Mouse (Mus musculus) MN1 (cell line): ENCODE measurements around the gene Zcchc10.
A peak's percentile ranks its signal among the peaks of the same experiment; 100 is the strongest.
"Not testable (repeated sequence)": the region's sequence is repeated elsewhere in the genome, so short reads cannot be mapped to it uniquely, and the experiment has no call there.

Experiments
- DNase-seq: peaks from one replicate; pipeline ENCODE4 v3.0.0-alpha.2; 2016; ENCODE audit warnings: low spot score

Zcchc10 gene

GRCm38 (mm10) chr11:53316996-53317395 is 7.5 kb upstream of the Zcchc10 start:
- no peak for DNase-seq

DNA sequence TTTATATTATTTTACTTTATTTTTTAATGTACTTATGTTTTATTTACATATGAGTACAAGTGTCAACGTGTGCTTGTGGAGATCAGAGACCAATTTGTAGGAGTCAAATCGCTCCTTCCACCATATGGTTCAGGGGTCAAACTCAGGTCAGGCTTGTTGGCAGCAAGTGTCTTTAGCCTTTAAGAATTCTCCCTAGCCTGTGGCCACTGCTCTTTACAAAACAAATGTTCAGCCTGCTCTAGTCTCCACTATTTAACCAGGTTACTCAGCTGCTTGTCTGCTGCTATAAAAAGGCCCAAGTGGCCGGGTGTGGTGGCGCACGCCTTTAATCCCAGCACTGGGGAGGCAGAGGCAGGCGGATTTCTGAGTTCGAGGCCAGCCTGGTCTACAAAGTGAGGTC is 6.4 kb upstream of the Zcchc10 start:
- no peak for DNase-seq

DNA sequence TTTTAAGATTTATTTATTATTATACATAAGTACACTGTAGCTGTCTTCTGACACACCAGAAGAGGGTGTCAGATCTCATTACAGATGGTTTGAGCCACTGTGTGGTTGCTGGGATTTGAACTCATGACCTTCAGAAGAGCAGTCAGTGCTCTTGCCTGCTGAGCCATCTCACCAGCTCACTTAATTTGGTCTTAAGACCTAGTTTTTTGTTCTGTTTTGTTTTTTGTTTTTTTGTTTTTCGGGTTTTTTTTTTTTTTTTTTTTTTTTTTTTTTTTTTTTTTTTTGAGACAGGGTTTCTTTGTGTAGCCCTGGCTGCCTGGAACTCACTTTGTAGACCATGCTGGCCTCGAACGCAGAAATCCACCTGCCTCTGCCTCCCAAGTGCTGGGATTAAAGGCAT is 5.9 kb upstream of the Zcchc10 start:
- DNase-seq, result not testable (repeated sequence)

- DNase-seq, result not testable (repeated sequence)
These were observed 4.6 kb upstream of the Zcchc10 start for GRCm38 (mm10) chr11:53319867-53320266.

DNA sequence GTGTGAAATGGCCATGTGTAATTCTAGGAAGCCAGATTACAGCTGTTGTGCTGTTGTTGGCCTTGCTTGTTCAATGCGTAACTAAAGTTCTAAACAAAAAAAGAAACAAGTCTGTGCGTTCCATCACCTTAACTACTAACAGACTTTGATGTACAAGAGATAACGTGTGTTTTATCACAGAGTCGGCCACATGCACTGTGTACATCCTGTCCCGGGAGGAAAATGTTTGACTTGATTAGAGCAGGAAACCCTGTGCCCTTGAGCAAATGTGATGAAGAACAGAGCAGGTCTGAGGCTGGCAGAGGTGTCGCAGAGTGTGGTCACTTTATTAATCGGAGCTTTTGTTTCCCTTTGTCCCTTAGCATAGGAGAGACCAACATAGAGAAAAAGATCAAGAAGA is 5.8 kb downstream of the Zcchc10 start:
- peak; percentile 42 for DNase-seq

DNA sequence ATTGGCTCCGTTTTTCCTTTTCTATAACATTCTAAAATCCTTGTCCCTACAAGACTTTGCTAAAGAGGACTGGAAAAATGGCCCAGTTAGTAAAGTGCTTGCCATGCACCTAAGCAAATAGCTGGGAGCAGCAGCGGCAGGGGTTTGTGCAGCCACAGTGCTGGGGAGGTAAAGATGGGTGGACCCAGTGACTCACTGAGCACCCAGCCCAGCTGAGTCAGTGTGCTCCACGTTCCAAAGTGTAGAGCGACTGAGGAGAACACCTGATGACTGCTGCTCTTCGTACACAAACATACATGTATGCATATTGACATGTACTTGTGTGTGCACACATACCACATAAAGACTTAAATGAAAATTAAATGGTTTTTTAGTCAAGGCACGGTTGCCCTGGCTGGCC is 6.6 kb downstream of the Zcchc10 start:
- no peak for DNase-seq

GRCm38 (mm10) chr11:53332076-53332680 is 7.7 kb downstream of the Zcchc10 start:
- no peak for DNase-seq

- DNase-seq, result no peak
These were observed 11.2 kb downstream of the Zcchc10 start for GRCm38 (mm10) chr11:53335505-53336181.

GRCm38 (mm10) chr11:53336182-53336571 is 11.7 kb downstream of the Zcchc10 start:
- DNase-seq, result no peak

DNA sequence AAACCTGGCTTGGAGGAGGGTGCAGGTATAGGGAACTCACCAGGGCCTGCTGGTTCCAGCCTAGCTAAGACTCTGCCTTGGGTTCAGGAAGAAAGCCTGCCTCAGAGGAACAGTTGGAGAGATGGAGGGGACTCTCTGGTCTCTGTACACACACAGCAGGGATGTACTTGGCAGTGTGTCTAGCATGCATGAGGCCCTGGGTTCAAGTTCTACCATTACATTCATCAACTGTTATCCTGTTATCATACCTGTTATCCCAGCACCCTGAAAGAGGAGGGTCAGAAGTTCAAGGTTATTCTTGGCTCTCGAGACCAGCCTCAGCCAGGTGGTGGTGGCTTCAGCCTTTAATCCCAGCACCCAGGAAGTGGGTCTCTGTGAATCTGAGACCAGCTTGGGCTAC is 12.4 kb downstream of the Zcchc10 start:
- no peak for DNase-seq

DNA sequence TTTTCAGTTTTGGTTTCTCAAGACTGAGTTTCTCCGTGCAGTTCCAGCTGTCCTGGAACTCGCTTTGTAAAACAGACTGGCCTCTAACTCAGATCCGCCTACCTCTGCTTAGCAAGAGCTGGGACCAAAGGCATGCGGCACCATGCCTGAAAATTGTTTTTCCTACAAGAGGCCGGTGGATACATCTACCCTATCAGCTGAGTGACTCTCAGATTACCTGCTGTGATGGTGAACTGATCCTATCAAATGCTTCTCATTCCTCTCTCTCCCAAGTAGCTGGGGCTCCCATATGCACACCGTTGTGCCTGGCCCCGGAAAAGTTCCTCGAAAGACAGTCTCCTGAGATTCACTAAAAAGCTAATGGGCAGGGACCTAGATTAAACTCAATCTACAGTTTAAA is 13.2 kb downstream of the Zcchc10 start:
- no peak for DNase-seq

DNA sequence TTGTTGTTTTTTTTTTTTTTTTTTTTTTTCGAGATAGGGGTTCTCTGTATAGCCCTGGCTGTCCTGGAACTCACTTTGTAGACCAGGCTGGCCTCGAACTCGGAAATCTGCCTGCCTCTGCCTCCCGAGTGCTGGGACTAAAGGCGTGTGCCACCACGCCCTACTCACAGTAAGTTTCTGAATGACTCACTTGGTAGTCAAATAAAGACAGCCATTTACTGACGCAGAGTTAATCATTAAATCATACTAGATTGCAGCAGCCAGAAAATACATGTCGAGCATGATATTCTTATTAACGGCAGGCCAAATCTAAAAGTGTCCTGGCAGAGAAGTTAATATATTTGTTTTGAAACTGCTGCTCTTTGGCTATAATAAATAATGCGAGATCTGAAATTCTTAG is 16.5 kb downstream of the Zcchc10 start:
- not testable (repeated sequence) for DNase-seq

DNA sequence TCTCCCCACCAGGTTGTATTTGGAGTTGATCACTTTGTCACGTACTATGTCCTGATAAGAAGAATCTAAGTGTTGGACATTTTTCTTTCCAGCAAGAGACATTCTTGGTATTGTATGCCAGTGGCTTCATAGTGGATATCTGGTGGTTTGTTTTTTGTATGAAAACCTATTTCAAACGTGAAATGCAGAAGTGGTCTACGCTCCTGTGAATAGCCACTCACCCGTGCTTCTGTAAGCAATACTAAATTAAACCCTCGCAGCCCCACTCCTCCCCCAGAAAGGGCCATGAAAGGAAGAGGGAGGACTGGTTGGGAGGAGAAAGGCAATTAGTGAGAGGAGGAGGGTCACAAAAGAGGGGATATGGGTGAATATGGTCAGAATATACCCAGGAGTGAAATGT is 18.2 kb downstream of the Zcchc10 start:
- DNase-seq, result no peak

DNA sequence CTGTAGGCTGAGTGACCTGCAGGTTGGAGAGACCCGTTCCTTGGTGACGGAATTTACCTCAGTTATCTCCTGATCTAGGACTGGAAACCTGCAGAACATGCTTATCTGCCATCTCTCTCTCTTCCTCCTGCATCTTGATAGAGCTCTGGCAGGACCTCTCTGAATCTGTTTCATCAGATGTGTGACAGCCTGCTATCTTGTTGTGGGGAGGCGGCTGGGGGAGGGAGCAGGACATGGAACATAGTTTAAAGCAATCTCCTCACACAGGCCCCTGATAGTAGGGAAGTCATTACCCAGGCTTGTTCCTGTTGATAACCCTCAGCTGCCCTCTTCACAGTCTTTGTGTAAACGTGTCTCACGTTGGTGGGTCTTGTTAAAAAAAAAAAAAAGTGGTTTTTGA is 20.8 kb downstream of the Zcchc10 start:
- DNase-seq, result no peak

- no peak for DNase-seq
These were observed 21.3 kb downstream of the Zcchc10 start for GRCm38 (mm10) chr11:53345738-53346137.

DNA sequence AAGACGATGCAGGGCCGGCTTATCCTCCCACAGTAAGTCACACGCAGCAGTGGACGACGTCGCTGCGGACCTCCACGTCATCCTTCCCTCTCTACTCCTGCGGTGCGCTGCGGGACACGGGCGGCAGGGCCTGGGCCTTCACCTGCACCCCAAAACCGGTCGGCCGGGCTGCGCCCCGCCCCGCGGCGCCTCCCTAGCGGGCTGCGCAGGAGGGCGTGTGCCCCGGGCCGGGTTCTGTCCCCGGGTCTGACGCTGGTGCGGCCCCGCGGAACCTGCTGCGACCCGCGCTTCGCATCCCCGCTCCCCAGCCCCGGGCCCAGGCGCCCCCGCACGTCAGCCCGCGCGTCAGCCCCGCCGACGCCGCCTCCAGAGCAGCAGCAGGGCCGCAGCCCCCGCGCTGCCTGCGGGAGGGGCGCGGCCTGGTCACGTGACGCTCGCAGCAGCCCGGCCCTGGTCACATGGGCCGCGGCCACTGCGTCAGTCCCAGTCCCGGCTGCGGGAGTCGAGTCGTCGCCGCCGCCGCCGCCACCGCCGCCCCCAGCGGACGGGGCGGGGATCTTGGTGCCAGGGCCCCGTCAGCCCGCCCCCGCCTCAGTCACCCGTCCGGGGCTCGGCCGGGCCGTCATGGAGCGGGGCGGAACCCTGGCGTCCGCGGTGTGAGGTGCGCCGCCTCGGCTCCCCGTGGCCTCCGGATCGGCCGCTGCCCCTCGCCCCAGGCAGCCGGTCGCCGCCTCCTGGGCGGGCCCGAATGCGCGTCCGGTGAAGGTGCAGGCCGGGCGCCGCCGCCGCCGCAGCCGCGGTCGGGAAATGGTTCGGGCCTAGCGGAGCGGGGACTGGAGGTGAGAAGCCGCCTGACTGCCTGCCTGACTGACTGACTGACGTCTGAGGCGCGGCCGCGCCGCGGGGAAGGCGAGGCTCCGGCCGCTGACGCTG is 26.1 kb downstream of the Zcchc10 start, which contains the start of gene Aff4:
Aff4 (plus strand) TSS at position 543 of the 933 bp plus-strand sequence.
- peak; percentile 96 for DNase-seq

GRCm38 (mm10) chr11:53351224-53351942 is 26.9 kb downstream of the Zcchc10 start:
- DNase-seq, result peak; percentile 88

- DNase-seq, result peak; percentile 28
These were observed 27.6 kb downstream of the Zcchc10 start for GRCm38 (mm10) chr11:53351943-53352590.

DNA sequence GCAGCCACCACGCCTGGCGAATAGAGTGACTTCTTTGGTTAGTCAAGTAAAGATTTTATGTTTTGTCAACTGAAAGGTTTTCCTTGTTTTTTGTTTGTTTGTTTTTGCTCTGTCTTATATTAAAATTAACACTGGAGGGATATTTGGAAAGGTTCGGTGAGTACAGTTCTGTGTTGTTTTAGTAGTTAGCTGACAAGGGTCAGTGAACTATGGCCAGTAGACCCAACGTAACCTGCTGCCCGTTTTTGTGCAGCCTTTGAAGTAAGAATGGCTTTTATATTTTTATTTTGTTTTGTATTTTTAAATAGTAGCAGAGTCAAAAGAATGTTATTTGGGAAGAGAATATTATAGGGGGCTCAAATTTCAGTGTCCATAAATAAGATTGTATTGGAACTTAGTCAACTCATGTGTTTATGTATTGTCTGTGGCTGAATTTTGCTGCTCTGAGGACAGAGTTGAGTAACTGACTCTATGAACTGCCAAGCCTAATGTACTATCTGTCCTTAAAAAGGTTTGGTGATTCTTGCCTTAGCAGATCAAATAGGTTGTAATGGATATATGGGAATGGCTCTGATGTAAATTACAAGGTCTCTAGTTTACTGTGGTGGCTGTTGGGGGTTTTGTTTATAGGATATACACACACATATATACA is 34.2 kb downstream of the Zcchc10 start:
- DNase-seq, result no peak

- no peak for DNase-seq
These were observed 42.6 kb downstream of the Zcchc10 start for GRCm38 (mm10) chr11:53367032-53367431.

DNA sequence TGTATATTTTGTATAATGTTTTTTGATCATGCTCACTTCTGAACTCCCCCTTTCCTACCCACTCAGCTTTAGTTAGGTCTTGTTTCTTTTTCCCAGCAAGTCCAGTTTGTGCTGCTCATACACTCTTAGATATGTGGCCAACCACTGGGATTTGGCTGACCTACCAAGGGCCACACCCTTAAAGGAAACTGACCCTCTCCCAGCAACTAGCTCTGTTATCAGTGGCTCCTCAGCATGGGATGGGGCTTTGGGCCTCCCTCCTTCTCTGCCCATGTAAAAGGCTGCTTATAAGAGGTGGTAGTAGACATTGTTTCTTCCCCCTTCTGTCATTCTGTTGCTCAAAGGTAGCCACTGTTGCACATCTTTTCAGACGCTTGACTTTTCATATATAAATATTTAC is 54.4 kb downstream of the Zcchc10 start:
- DNase-seq, result no peak
